Mouse (Mus musculus) c-Kit-positive CD71-positive TER-119-positive erythroid progenitor cells, embryonic 14.5 days (primary cell): ENCODE measurements around the gene Pros1.

Experiments used
- DNase-seq: peaks from one replicate; pipeline ENCODE4 v3.0.0-alpha.2; 2013; ENCODE audit warnings: low spot score

The Pros1 gene

GRCm38 (mm10) chr16:62854191-62855068 is at the start of gene Pros1:
Gene Pros1 (plus strand): TSS chr16:62854307.
- DNase-seq, result no peak

GRCm38 (mm10) chr16:62804621-62805020 is 49.5 kb upstream of the Pros1 start:
- DNase-seq, result no peak

DNA sequence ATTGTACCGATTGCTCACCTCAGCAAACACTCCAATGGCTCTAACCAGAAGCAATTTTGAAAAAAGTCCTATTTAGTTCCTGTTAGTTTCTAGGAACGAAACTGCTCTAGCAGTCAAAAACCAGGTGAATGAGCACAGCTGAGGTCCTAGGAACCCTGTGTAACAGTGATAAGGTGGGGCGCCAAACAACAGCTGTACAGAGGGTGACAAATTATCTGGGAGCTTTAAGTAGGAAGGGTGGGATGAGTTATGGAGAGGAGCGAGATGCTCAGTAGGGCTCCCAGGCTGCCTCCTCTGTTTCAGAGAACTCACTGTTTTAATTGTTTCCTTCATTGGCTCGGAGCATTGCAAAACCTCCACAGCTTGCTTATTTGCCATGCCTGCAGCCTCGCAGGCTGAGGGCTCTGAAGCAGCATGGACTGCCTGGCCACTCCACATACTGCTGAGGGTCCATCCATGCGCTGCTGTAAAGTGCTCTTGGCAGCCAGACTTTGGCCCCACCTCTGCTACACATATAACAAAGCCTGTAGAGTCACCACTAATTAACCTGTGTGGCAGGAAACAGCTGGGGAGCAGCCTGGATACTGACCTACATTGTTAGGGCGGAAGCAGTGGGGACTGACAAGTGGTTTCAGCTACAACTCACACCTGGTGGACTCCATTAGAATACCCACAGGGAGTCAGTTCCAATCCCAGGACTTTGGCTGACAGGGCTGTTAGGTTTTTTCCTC is 46.7 kb upstream of the Pros1 start:
- no peak for DNase-seq

DNA sequence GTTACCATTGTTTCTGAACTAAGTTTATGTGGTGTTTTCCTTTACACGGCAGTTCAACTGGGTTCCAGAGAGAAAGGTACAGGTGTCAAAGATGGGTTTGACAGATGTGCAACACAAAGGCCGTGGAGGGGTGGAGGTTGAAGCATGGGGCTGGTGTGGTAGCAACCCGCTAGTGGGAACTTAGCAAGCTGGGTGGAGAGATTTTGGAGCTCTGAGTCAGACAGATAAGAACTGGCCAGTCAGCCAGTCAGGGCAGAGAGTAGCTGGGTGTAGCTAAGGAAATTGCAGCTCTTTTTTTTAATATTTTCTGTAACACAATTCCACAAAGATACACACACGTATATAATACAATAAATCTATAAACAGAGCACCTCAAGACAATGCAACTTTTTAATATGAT is 43.3 kb upstream of the Pros1 start:
- DNase-seq, result no peak

DNA sequence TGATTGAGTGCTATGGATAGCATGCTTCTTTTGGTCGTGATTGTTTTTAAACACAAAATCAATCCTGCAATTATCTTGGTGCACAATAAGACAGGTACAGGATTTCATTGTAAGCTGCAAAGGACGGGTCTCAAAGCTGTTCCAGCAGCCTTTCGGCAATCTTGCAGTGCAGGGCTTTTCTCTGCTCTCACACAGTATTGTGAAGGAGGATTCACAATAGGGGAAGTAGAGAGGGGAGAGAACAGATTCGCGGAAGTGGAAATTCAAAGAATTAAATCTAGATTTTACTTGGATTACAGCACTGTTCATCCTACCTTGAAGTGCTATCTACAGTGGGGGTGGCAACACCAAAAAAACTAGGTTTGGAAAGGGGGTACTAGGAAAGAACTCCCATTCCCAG is 40.3 kb upstream of the Pros1 start:
- no peak for DNase-seq

DNA sequence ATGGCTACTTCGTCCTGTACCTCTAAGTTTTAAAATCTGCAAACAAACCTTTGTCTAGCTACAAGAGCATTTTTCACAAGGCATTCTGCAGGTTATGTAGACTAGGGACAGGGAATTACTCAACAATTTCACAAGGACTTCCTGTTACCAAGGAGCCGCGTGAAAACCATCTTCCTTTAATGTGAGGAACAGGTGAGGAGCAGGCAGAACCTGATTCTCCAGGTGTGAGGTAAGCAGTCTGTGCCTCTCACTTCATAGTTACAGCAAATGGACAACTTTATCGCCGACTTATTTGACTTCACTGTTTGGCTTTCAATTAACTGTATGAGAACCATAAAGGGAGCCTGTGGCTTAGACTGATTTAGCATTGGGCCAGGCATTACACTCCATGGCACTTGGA is 39.6 kb upstream of the Pros1 start, which contains the start of gene Stx19:
TSS of gene Stx19 (plus strand) at position 186 of the 400 bp plus-strand sequence.
- no peak for DNase-seq

GRCm38 (mm10) chr16:62822472-62822871 is 31.6 kb upstream of the Pros1 start:
- DNase-seq, result no peak

DNA sequence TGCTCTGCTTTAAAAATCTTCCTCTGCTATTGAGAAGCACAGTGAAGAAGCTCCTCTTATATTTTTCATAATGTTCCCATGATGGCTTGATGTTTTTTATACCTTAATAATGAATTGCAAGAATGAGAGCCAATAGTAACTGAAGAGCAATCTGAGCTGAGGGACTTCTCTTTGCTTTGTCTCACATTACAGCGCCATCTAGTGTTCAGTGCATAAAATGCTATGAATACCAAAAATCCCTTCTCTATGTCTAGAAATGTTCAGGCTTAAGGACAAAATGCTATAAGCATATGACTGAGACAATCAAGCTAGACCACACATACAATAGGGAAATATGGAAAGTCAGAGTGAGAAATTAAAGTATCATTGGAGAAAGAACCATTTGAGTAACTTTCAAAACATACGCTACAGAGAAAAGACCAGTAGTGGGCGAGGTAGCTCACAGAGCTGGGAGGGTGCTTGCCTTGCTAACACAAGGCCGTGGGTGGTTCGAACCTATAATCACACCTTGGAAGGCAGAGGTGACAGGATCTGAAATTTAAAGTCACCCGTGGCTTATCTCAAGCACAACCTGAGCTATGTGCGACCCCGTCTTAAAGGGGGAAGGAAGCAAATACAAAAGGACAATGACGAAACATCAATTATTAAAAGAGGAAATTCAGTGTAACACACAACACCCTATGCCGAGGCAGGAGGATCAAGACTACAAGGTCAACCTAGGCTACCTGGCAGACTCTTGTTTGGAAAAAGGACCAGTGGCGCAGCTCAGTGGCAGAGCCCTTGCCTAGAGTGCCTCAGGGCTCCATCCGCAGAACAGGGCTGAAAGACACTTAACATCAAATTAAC is 27.7 kb upstream of the Pros1 start:
- peak; percentile 29 for DNase-seq

GRCm38 (mm10) chr16:62832027-62832426 is 22.1 kb upstream of the Pros1 start:
- no peak for DNase-seq

- no peak for DNase-seq
These were observed 21.6 kb upstream of the Pros1 start for GRCm38 (mm10) chr16:62832481-62832880.

- peak; percentile 70 for DNase-seq
These were observed 19.9 kb upstream of the Pros1 start for GRCm38 (mm10) chr16:62834016-62834735.

- no peak for DNase-seq
These were observed 8.8 kb upstream of the Pros1 start for GRCm38 (mm10) chr16:62845341-62845740.

DNA sequence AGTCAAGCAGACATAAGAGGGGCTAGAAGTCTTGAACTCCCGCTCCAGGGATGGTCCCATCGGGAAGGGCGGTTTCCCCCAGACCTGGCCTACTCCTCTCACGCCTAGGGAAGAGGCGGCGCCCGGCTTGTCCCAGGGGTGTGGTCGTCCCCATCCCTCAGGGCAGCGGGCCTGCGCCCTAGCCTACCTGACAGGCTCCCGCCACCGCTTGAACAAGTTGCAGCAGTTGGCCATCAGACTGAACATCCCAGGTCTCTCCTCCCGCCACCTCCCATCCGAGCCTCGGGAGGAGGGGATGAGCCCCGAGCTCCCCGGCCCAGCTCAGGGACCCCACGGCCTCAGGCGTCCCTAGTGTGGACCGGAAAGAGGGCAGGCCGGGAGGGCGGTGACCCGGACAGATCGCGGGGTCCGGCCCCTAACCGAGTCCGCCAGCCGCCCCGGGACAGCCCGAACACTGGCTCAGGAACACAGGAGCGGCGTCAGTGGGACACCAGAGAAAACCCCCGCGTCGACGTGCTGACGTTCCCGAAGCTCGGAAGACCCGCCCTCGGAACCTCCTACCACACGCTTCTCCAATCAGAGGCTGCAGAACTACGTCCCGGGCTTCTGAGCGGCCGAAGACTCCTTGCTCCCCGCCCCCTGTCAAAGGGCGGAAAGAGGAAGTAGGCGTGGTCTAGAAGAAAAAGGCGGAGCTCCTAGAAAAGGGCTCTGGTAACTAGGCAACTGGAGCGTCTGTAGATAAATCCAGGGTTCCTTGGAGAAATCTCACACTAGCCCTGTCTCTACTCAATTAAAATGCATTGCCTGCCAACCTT is 7.4 kb upstream of the Pros1 start, which contains the start of gene Arl13b:
TSS of gene Arl13b (minus strand) at position 543 of the 815 bp plus-strand sequence.
- peak; percentile 96 for DNase-seq

DNA sequence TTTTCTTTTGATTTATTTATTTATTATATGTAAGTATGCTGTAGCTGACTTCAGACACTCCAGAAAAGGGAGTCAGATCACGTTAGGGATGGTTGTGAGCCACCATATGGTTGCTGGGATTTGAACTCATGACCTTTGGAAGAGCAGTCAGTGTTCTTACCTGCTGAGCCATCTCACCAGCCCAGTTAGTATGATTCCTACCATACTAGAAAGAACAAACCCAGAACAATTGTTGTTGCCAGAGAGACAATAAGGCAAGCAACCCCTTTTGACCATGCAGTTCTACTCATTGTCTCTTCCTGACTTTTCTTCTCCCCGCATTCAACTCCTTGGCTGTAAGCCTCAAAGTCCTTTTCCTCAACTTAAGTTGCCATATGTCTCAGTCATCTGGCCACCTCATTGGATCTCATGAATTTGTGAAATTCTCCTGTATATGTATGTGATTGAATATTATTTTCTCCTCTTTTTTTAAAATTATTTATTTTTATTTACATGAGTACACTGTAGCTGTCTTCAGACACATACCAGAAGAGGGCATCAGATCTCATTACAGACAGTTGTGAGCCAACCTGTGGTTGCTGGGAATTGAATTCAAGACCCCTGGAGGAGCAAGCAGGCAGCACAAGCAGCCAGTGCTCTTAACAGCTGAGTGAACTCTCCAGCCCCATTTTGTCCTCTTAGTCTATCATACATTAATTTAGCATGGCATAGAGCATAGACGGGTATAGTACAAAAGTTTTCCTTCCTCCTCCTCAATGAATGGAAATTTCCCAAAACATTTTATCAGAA is 1.4 kb upstream of the Pros1 start:
- no peak for DNase-seq

DNA sequence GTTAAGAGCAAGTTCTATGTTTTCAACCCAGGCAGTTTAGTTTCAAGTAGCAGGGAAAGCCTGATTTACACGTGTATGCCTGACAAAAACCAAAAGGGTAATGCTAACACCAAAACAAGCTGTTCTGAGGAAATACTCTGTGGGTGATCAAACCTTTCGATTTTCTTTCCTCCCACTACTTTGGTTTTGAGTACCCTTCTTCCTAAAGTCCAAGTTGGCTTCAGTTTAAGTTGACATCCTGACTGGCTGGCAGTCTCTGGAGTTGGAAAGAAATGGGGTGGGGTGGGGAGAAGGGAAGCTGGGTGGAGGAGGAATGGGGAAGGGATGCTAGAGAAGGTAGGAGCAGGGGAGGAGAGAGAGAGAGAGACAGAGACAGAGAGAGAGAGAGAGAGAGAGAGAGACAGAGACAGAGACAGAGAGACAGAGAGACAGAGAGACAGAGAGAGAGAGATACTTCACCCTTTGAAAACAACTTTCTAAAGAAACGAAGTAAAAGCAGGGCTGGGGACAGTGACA is 438 bp upstream of the Pros1 start:
- DNase-seq, result no peak

- no peak for DNase-seq
These were observed 1.3 kb downstream of the Pros1 start for GRCm38 (mm10) chr16:62855385-62855784.

DNA sequence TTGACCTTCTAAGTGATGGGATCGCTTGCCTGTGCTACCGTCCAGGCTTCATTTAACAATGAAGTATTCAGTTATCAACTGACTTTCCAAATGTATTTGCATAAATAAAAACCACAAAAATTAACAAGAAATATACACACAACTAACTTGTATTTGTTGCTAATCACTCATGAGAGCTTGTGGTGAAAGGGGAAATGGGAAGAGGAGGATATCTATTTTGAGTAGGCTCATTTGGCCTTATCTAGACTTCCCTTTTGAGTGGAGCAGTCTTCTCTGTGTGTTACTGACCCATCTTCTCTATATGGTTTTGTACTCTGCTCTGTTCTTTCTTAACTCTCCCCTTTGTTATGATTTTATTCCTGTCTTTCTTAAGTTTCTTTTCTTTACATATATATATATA is 2.2 kb downstream of the Pros1 start:
- no peak for DNase-seq

- DNase-seq, result no peak
These were observed 3.4 kb downstream of the Pros1 start for GRCm38 (mm10) chr16:62857498-62857897.

DNA sequence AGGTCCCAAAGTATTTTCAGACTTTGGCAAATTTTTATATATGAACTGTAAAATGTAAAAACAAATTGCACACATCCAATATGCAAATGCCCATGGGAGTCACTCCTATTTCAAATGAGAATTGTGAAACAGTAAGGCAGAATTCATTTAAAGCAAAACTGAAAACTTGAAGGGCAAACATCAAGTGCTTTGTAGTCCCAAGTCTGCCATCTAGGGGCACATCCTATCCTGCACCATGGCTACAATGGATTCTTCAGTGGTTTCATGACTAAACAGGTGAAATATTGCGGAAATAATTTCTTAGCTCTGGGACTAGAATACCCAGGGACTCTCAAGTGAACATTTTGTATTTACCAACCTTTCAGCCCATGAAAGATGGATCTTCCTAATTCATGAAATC is 3.9 kb downstream of the Pros1 start:
- DNase-seq, result no peak

DNA sequence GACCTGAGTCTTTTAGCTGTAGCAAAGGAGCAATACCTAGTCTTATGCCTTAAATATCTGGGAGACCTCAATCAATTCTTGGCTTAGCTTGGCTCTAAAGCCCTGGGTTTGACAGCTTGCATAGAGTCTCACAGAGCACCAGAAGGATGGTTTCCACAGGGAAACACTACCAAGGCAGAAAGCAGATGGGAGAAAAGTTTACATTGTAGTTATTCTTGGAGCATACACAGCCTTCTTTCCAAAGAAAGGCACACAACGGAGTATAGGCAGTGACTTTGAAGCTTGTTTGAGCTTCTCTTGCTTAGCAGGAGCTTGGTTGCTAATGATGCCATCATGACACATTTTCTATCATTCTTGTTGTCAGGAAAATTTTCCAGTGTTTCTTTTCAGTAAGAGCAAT is 6.0 kb downstream of the Pros1 start:
- no peak for DNase-seq
